Mouse (Mus musculus): ENCODE data around the gene Capn7.

Capn7 gene

DNA sequence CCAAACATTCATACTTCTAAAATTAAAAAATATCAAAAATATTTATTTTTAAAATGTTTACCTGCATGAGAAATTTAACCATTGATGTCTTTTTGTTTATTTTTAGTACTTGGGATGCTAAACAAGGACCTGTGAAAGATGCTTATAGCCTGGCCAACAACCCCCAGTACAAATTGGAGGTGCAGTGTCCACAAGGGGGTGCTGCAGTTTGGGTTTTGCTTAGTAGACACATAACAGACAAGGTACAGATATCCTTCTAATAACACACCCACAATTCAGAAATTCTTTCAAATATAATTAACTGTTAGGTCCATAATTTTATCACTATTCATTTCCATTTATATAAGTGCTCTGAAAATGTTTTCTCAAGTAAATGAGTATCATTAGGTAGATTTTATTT lies 28.9 kb downstream of the Capn7 start:
- no peak for DNase-seq (ENCODE audit: low spot score)

DNA sequence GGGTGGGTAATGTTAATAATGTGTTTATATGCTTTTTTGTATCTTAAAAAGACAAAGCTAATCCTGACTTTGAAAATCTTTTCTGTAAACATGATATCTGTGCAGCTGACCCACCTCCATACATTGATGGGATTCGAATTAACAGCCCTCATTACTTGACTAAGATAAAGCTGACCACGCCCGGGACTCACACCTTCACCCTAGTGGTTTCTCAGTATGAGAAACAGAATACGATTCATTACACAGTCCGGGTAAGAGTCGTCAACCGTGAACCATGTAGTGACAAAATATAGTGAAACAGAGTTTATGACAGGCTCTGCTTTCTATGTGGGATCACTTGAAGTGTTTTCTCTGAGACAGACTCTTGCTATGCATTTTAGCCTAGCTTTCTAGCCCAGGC lies 31.5 kb downstream of the Capn7 start:
- no peak for DNase-seq (ENCODE audit: low spot score)

DNA sequence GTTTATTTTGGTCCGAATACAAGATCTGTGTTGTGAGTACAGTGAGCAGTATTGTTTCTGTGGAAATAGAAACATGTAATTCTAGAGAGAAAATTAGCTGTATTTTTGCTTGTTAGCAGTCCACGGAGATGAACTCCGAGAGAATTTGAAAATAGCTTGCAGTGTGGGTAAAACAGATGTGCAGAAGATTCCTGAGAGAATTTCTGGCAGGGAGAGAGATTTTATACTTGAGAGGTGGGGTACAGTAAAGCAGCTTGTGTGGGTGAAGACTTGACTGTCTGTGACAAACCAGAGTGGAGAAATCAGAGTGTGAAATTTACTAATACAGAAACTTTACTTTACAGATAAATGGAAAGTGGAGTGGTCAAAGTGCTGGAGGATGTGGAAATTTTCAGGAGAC lies 32.9 kb downstream of the Capn7 start:
- no peak for DNase-seq (ENCODE audit: low spot score)

DNA sequence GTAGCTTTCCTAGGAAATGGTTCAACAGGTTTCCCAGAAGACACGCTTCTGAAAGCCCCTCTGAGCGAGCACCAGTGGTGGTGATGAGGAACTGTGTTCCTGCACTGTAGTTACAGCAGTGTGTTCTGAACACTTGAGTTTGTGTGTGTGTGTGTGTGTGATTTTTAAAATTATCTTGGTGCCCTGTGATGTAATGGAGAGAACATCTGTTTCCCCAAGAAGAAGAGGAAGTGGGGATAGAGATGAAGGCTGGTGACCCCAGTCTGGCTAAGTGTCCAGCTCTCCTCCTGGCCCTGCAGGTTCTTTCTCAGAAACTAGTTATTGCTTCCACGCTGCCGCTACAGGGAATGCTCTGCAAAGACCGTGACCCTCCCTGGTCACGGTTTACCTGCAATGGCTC lies 38.0 kb downstream of the Capn7 start:
- DNase-seq (ENCODE audit: low spot score) = no peak

DNA sequence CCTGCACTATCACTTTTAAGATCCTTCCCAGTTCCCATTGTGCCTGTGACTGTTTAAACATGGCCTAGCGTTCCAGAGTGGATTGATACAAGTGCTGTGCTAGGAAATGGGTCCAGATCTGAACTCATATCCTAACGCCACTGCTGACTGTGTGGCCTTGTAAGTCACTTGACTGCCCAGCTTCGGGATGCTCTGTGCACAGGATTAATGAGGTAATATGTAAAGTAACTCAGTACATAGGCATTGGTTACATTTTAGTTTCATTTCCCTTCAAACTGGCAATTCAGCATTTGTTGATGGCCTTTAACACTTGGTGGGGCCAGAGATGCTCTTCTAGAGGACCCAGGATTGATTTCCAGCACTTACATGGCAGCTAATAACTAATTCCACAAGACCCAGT lies 39.9 kb downstream of the Capn7 start:
- no peak for DNase-seq (ENCODE audit: low spot score)

GRCm38 (mm10) chr14:31382276-31382675 lies 45.8 kb downstream of the Capn7 start:
- DNase-seq (ENCODE audit: low spot score) = no peak

DNA sequence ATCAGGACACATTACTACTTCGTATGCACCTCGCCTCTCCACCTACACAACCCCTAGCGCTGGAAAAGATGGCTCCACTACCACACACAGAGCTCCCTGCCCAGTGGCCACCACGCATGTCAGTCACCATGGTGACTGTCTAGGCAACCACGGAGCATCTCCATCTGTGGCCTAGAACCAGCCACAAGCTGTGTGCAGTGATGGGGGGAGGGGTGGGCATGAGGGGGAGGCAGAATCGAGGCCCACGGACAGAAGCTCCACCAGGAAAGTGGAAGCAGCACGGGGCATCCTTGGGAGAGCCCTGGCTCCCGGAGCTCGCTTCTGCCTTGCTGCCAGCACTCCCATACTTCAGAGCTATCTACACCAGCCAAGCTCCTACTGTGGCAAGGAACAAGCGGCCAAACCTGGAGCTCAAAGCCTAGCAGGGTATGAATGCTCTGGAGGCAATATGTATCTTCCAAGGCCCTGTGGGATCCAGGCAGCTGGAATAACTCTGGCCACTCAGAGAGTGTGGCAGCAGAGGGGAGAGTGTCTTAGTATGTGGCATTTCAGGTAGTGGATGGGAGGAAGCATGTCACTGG lies 47.1 kb downstream of the Capn7 start:
- DNase-seq (ENCODE audit: low spot score) = no peak

GRCm38 (mm10) chr14:31384366-31385323 lies 48.2 kb downstream of the Capn7 start:
- DNase-seq (ENCODE audit: low spot score) = no peak

DNA sequence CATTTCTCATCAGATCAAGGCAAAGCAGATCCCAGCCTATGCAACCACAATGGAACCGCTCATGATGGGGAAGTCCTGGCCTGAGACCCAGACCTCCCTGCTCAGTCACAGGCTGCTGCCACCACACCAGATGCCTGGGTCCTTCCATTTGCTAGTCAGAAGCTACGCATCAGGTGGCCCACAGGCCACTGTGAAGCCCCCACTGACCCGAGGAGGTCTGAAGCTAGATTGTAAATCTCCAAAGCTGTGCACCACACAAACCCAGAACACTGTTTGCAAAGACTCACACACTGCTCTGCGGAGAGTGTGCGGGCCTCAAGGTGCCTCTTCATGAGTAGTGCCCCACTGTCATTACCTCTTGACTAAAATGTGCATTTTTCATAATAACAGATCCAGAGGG lies 49.0 kb downstream of the Capn7 start:
- no peak for DNase-seq (ENCODE audit: low spot score)

DNA sequence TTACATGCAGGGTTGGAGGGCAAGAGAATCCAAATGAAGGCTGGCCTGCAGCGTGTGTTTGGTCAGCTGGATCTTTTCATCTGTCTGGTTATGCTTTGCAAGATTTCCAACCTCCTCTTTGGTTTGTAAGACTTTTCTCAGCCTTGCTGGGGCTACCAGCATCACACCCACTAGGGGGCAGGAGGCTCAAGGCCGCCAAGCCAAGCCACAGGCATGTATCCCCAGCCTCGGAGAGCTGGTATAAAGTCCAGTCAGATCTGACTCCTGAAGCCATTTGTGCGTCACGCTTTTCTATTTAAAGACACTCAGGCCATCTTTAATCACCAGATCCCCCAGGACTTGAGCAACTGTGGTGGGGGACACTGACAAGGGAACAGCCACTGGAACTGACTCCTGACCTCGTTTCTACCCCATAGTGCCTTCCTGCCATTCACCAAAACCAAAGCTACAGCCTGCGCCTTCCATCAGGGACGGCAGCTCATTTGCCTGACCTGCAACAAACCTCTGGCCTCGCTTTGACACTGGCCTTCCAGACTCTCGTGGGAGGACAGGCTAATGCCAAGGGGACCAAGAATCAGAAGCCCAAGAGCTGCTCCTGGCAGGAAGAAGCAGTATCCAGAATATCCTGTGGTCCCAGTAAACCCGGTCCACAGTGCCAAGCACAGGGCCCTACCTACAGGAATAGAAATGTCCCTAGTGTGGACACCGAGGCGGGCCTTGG lies 49.7 kb downstream of the Capn7 start:
- peak; percentile 79 for DNase-seq (ENCODE audit: low spot score)

GRCm38 (mm10) chr14:31387301-31387981 lies 51.0 kb downstream of the Capn7 start:
- no peak for DNase-seq (ENCODE audit: low spot score)

DNA sequence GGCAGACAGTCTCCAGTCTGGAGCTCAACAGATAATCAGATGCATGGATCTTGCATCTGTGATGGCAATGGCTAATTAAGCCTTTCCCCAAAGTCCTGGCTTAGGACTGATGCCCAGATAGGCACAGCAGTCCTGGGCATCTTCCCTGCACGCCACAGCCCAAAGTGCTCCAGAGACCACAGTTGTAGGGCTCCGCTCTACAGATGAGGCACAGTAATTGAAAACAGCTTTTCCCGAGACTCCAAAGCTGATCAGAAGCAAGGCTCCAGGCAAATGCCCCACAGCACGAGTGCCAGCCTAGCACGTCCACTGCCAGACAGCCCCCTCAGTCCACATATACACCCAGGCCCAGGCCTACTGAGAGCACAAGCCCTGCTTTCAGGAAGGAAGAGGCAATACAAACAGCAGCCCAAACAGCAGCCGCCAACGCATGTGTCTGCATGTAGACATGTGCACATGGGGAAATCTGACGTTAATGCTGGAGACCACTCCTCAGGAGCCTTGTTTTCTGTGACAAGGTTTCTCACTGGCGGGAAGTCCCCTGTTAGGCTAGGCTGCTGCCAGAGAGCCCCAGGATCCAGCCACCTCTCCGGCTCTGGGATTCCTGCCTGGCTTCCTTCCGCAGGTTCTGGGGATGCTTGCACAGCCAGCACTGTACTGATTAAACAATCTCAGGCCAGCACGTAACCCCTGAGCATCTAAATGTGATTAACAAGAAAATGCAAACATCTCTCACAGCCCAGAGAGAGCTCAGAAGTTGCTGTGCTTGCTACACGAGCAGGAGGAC lies 51.8 kb downstream of the Capn7 start:
- no peak for DNase-seq (ENCODE audit: low spot score)

- DNase-seq (ENCODE audit: low spot score) = no peak
Observed at GRCm38 (mm10) chr14:31389421-31390147, 53.1 kb downstream of the Capn7 start.

DNA sequence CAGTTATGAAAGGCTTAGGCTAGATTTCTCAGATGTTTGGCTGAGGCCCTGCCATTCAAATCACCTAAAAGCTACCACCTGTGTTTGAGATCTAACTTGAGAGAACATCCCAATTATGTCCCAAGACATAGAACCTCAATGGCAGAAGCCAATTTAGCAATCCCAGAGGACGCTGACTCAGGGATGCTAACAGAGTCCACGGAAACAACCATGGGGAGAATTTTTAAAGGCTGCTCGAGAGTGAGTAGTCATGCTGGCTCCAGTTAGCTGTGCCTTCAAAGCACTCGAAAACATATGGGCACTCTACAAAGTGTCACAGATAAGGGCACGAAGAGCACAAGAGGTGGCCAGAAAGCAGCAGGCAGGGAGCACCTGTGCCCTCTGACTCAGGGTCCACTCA lies 55.9 kb downstream of the Capn7 start:
- no peak for DNase-seq (ENCODE audit: low spot score)

DNA sequence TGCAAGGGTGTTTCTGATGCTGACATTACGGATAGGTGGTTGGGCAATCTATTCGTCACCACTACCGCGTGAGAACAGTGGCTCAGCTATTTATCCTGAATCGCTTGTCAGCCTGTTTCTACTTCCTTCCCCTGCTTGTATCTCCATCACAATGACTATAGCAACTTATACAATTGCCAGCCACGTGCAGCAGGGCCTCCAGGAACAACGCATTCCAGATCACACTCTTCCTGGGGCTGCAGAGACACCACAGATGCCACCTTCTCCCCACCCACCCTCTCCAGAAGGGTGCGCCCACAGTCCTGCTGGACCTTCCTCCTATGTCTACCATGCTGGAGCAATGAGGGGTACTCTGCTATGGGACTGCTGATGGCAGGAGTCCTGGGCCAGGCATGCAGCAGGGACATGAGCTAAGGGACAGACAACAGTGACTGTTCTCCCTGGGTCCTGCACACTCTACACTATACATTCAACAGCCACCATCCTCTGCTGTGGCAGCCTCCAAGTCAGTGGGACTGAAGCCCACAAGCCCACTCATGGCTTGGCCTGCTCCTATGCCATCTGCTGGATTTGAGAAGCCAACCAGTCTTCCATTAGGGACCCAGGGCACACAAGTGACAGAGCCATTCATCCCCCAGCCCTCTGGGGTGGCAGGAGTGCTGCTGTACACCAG lies 56.6 kb downstream of the Capn7 start:
- DNase-seq (ENCODE audit: low spot score) = no peak

DNA sequence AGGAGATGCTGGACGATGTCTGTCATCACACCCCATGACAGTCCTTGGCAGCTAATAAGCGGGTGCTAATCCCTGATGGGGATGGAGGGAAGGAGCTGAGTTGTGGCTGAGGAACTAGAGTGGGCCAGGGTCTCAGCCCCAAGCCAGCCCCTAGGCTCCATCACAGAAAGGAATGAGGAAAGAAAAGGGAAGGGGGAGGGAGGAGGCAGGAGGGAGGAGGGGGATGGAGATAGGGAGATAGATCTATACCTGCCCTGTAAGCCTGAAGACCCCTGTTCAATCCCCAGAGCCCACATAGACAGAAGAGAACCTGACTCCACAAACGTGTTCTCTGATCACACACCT lies 57.1 kb downstream of the Capn7 start:
- DNase-seq (ENCODE audit: low spot score) = no peak

- DNase-seq (ENCODE audit: low spot score) = peak; percentile 71
Observed at GRCm38 (mm10) chr14:31393936-31394630, 57.6 kb downstream of the Capn7 start.

GRCm38 (mm10) chr14:31394822-31395532 lies 58.5 kb downstream of the Capn7 start:
- no peak for DNase-seq (ENCODE audit: low spot score)

DNA sequence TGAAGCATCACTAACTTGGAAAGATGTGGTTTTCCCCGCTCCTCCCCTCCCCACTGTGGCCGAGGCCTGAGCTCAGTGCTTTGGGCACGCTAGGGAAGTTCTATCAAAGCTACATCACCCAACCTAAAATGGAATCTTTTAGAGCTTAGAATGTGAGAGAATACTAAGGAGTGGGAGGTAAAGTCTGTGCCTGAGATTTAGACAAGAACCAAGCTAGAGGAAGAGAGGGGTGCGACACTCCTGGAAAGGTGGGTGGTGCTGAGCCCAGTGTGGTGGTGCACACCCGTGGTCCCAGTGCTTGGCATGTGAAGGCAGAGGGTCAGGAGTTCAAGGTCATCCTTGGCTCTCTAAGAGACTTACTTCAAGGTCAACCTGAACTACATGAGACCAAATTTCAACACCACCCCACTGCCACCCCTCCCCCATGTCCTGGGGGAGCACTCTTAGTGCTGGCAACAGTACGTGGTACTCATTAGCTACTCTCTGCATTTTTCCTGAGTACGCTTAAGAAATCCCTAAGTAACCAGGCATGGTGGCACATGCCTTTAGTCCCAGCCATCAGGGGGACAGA lies 59.3 kb downstream of the Capn7 start:
- DNase-seq (ENCODE audit: low spot score) = no peak
